Mouse (Mus musculus) 3134 (cell line): ENCODE measurements at regions not wholly inside any gene's neighbourhood (a gene's known extent, or its start where the extent isn't known, plus 50 kb on each side); places are given as distances from the start of the nearest gene placed in this dataset.

Source experiments
- DNase-seq: peaks from one replicate; pipeline ENCODE4 v3.0.0-alpha.2; 2011; ENCODE audit warnings: low spot score; ENCODE audit not compliant: insufficient read length; ENCODE audit errors: extremely low read depth

DNA sequence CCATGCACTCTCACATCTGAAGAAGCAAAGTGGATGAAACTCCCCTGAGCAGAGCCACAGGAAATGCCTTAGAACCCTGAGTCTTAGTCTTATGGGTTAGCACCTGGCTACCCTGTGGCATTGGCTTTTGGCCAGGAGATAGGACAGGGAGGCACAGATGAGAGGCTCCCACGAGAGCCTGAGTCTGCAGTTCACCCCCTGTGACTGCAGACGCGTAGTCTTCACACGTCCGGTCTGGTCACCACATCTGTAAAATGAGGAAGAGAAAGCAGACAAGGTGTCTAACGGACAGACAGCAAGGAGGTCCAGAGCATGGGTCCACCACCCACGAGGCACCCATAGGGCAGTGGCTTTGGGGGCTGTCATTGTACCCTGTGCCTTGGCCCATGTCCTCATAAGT lies 203.2 kb upstream of the Tle3 start:
- DNase-seq, result no peak

DNA sequence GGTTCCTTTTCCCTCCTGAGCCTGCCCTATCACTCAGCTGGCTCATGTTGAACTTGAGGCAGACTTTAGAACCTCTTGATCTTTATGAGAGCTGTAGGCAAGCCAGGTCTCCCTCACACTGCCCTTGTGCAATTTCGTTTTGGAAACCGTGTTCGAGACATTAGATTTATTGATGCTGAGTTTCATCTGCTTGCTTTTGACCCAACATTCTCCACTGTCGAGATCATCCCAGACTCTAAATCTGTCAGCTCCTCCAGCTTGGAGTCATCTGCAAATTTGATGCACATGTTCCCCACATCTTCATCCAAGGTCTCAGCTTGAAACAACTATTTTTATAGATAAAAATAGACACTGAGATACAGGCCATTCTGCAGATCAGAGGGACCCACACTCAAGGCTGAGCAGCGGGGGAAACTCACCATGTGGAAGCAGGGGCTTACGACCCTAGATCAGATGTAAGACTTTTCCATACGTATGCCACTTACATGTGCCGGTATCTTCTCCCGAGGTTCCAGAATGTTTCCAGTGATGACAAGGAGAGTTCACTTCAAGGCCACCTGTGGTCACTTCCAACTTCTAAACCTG lies 202.6 kb upstream of the Tle3 start:
- no peak for DNase-seq

DNA sequence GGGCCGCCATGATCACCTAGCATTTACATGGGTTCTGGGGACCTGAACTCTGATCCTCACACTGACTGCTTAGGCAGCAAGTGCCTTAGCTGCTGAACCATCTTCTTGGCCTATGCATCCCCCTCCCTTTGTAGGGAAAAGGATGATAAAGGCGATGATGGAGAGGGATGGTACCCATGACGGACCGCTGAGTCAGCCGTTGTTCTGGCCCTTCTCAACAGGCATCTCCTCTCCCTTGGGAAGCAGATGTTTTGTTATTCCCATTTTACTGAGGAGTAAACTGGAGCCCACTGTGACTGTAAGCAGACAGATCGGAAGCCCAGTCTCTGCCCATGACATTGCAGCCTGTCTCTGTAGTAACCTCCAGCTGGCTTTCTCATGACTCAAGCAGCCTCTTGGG lies 201.2 kb upstream of the Tle3 start:
- DNase-seq, result no peak

DNA sequence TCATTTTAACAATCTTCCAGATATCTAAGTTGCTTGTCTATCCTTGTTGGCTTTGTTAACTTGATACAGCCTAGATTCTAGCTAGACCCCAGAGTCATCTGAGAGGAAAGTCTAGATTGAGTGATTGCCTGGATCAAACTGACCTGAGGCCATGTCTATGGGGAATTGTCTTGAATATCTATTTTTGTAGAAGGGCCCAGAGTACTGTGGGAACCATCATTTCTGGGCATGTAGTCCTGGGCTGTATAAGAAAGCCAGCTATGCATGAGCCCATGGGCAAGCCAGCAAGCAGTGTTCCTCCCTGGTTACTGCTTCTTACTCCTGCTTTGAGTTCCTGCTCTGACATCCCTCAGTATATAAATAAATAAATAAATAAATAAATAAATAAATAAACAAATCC lies 199.7 kb upstream of the Tle3 start:
- DNase-seq, result no peak

DNA sequence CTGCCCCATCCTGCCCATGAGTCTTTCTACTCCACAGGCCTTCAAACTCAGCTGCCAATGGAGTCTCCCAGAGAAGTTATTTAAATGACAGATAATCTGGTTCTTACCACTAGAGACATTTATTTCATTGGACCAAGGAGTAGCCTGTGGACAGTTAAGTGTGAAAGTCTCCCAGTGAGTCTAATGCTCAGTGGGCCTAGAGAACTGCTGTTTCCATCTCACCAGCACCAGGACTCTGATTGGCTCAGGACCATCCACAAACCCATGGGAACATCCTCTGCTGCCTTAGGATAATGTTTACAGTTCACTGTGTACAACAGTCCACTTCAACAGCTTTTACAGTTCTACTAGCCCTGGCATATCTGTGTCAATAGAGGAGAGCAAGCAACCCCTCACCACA lies 198.6 kb upstream of the Tle3 start:
- DNase-seq, result no peak

DNA sequence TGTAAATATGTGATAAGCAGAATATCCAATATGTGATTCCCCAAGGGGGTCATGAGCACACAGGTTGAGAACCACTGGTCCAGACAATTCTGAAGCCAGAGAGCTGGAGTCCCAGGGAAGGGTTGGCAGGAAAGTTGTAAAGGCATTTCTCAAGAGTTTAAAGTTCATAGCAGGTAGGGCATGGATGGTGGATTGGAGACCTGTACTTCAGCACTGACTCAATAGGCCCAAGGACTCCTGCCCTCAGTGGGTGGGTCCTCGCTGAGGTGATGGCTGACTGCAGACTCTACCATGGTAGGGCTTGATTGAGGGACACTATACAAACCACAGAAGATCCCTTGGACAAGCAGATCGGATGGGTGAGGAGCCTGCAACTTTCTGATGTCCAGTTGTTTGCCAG lies 196.8 kb upstream of the Tle3 start:
- no peak for DNase-seq

DNA sequence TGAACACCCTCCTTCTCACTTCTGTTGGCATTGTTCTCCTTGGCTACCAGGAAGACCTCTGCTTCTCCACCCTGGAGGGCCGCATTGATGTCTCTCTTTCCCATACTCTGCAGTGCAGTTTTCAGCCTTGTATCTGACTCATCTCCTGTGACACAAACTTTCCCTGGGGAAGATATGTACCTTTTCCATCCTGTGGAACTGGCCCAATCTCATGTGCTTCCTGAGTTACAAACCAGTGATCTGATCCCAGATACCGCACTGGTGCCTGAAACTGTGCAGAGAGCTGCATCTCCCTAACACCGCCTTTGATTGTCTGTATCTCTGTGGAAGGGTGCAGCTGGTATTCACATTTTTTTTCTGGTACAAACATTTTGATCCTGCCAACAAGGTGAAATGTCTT lies 195.3 kb upstream of the Tle3 start:
- DNase-seq, result no peak

DNA sequence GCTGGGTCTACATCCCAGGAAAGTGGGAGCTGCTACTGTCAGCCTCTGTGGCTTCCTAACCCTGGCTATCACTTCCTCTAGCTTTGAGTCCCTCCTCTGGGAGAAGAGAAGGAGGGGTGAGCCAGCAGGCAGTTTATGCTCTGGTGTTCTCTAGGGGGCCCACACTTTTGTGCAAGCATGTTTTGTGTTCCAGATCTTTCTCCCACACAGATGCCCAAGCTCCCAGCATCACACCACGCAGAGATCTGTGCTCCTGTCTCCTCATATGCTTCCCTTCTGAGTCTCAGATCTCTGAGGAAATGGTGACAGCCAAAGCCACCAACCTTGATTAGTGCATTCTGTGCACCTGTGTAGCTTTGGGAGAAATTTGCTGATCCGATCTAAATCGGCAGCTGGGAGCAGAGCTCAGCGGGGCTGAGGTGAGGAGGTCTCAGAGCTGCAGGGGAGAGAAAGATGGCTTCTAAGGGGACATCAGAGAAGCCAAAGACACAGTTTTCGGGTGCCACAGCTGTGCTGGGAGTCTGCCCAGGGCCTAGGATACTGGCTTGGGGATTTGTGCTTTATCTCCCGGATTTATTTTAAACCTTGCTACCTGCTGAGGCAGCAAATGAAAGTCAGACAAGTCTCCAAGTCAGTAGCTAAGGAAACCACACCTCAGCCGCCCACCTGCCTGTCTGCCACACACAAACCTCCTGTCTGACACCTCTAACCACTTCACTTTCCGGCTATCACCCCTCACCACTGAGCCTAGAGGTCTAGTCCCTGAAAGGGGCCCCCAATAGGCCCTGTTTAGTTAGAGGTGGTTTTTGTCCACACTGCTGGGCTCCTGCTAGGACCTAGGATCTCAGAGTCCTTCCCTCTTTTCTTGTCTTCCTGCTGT lies 185.4 kb upstream of the Tle3 start:
- DNase-seq, result no peak

DNA sequence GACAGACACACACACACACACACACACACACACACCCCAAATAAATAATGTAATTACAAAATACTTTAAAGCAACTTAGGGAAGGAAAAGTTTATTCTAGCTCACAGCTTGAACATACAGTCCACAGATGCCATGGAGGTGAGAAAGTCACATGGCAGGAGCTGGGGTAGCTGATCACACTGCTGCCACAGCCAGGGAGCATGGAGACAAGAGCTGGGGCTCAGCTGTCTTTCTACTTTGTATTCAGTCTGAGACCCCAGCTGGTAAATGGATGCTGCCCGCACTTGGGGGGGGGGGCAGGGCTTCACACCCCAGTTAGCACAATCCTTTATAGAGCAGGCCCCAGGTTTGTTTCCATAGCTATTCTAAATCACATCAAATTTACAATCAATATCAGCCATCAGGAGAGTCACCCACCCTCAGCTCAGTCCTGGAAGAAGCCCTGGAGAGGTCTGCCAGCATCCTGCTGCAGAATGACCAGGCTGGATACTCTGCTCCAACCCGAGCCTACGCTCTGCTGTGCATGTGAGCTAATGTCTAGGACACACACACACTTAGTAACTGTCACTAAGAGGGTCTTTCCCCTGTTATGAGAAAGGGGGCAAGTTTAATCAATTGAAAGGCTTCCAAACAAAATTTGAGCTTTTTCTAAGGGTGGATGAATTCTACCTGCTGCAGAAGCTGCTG lies 184.3 kb upstream of the Tle3 start:
- DNase-seq, result no peak

DNA sequence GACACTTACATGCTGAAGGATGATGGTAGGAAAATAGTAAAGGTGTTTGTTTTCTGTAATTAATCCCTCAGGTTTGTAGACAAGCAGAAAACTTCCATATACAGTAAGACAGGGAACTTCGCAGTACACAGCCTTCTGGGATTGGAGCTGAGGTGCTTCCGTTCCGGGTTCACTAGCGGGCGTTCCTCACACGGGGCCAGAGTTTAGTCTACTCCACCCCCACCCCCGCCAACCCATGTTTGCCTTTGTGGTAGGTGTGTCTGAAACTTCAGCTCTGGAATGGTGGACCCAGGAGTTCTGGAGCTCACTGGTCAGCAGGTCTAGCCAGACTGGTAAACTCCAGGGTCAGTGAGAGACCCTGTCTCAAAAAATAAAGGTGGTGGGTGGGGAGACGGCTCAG lies 182.9 kb upstream of the Tle3 start:
- DNase-seq, result no peak

DNA sequence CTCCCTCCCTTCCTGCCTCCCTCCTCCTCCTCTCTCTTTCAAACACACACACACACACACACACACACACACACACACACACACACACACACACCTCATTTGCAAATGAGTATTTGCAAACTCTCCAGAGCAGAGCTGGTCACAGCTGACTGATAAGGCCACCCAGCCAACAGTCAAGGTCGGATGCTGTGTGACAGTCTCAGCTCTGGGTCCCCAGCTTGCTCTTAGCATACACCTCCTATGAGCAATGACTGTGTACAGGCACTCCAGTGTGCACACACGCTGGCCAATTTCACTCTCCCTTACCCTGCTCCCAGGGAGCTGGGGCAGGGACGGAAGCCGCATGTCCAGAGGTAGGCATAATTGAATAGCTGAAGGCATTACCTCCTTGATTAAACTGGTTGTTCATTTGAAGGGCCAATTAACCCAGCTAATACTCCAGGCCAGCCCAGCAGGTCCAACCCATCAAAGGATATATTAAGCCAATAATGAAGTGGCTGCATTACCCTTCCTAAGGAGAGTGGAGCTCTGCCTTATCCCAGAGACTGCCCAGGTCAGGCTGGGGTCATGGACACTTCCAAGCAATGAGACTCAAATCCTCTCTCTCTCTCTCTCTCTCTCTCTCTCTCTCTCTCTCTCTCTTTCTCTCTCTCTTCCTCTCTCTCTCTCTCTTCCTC lies 173.0 kb upstream of the Tle3 start:
- DNase-seq, result no peak

DNA sequence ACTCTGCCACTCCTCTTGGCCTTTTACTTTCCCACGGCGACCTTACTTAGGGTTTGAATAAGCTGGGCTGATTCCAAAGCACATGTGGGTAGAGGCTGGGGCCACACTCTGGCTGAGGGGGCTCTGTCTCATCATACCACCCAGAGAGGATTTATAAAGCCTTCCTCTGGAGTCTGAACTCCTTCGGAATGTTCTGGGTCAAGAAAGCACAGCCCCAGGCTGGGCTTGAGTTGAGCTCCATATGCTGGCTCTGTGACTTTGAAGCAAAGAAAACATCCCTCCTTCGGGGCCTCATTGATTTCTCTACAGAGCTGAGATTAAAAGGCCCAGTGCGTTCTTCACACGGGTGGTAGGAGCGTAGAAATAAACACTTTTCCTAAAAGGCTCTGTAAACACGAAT lies 172.3 kb upstream of the Tle3 start:
- DNase-seq, result no peak

DNA sequence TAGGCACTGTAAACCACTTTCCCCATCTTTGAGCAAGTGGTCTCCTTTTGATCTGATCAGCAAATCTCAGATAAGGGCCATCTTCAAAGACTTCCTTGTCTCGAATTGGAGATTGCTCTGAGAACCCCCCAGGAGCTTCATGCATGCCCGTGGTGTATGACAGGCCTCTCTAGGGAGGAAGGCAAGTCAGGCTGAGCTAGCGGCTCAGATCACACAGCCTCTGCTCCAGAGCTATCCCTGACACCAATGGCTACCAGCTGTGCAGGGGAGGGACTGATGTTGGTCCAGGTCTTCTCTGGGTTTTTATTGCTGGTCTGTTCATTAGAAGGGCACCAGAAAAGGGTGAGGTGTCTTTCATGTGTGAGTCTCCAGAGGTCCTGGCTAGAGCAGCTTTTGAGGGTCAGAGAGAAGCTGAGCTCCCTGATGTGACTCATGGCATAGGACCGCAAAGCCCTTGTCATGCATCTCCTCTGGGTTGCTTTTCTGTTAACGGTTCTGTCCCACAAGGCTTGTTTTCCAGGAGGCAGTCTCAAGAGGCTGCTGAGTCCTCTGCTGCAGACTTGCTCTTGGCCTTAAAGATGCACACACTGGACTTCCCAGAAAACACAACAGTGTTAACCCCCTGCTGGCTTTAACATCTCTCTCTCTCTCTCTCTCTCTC lies 171.7 kb upstream of the Tle3 start:
- DNase-seq, result peak; percentile 41

DNA sequence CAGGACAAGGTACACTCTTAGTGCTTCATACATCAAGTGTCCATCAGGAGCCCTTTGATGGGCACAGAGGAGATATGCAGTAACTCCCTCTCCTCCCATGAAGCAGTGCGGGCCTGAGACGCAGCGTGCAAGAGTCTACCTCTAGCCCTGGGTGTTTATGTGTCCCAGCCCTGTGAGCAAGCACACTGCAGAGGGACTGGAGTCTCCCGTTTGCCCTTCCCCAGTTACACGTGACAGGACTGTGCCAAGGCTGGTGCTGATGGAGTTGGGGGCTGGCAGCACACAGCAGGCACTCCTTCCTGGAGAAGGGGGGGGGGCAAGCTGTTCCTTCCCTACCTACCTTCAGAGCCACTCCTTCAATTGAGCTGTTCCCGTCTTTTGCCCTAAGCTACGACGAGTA lies 167.1 kb upstream of the Tle3 start:
- DNase-seq, result no peak

DNA sequence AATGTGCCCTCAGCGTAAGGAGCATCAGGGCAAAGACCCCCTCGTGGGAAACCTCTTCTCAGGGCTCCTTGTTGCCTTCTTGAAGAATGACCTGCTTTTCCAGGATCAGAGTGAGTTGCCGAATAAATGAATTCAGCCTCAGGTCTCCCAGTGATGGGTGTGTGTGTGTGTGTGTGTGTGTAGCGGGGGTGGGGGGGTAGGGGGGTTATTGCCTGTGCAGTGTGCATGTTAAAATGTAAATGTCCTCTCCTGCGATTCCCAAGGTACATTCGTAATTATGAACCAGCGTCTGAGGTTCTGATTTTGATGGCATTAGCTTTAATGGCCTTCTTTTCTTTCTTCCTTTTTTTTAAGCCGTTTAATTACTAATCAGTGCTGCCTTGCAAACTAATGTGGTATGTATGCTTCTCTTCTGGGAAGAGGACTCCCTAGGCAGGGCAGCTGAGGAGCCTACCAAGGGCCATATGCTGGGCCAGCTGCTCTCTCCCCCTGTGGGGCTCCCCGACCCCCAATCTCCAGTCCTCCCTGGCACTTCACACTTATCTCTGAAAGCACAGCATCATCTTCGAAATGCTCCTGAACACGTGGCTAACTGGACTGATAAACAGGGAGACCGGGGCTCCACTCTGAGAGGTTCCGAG lies 165.3 kb upstream of the Tle3 start:
- no peak for DNase-seq

DNA sequence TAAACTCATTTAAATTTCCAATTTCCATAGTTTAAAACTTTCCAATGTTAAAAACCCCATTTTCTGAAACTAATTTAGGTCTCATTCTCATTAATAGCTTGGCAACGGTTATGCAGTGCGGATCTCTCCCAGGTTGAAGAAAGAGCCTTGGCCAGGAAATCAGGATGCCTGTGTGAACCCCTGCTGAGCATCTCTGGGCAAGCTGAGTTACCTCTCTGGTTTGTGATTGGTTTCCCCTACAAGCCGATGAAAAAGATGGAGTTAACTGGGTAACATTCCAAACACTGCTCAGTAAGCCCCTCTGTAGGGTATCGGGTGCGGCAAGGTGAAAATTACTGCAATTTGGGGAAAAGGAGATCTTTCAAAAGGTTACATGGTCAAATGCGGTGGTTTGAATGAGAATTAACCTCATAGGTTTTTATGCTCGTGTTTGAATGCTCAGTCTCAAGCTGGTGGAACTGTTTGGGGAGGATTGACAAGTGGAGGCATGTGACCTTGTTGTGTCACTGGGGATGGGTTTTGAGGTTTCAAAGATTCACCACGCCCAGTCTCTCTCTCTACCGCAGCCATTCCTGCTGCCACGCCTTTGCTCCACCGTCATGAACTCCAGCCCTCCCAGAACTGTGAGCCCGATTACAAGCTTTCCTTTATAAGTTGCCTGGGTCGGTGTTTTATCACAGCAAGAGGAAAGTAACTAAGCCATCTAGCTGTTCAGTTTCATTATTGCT lies 164.6 kb upstream of the Tle3 start:
- no peak for DNase-seq

DNA sequence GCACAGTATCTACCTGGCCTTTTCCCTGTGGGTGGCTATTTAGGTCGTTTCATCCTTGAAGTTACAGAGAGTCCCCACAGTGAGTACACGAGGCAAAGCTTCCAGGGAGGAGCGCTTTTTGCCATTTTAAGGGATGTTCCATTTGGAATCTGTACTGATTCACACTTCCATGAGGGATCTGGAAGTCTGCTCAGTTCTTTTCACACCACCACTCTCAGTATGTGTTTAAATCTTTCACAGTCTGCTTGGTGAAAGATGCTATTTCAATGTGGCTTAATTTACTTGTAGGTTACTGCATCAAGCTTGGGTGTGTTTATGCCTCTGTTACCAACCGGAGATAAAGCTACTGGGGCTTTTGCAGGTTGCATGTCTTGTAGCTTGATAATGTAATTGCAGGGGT lies 160.5 kb upstream of the Tle3 start:
- DNase-seq, result no peak

DNA sequence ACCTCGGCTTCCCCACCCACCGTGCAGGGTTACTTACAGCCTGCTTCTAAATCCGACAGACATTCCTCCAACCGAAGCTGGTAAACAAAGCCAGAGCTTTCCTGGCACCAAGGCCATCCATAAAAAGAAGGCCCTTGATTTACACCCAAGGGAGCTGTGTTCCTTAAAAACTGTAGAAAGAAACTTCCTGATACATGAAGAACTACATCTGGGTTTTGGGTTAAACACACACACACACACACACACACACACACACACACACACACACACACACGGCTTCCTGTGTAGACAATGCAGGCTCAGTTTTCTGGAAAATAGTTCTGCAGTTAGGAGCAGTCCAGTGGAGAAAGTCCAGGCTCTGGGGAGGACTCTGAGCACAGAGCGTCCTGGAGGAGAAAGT lies 157.2 kb upstream of the Tle3 start:
- DNase-seq, result no peak

DNA sequence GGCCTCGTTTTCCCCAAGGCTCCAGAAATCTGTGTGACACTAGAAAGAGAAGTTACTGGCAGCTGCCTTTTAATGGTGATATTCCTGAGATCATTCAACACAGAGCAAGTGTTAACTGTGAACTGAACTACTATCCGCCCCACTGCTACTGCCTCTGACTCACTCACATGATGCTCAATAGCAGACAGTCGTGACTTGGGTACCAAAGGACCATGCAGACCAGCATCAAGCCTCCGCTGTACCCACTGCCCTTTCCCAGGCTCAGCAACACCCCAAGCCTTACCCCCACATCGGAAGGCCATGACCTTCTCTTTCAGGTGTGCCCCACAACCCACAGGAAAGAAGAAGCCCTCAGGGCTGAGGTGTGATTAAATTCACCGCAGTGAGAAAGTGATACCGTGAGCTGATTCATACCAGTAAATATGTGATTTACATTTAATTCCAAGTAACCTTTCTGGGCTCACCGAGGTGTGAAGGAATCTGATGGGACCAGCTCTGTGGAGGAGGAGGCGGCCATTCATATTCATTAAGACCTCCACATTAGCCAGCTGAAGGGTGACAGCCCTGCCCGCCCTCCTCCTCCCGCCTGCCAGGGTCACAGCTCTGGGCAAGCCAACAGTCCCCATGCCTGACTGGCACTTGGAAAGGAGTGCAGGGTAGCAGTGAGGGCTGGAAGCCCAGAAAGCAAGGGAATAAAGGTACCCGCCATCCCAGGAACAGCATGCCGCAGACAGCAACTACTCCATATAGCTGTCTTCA lies 156.0 kb upstream of the Tle3 start:
- no peak for DNase-seq
